Mouse (Mus musculus) C2C12 (cell line): ENCODE measurements at regions not wholly inside any gene's neighbourhood (a gene's known extent, or its start where the extent isn't known, plus 50 kb on each side); places are given as distances from the start of the nearest gene placed in this dataset.

Experiments
- CEBPB ChIP-seq: IDR thresholded peaks from one replicate; pipeline ENCODE4 v1.6.1; 2011; ENCODE audit warnings: low read depth, mild to moderate bottlenecking, control low read depth, moderate library complexity
- CTCF ChIP-seq: IDR thresholded peaks from one replicate; pipeline ENCODE4 v1.5.1; 2011; ENCODE audit not compliant: control insufficient read depth, insufficient read depth, insufficient read length
- FOSL1 ChIP-seq: IDR thresholded peaks from one replicate; pipeline ENCODE4 v1.8.0; 2011; ENCODE audit warnings: mild to moderate bottlenecking, low read length; ENCODE audit not compliant: poor library complexity, insufficient read depth, severe bottlenecking
- MAX ChIP-seq: IDR thresholded peaks from one replicate; pipeline ENCODE4 v1.6.1; 2011; ENCODE audit warnings: mild to moderate bottlenecking, control low read depth
- MYOD1 ChIP-seq: IDR thresholded peaks from one replicate; pipeline ENCODE4 v1.6.1; 2011; ENCODE audit warnings: low read depth; ENCODE audit not compliant: control insufficient read depth, insufficient read length
- MYOG ChIP-seq: IDR thresholded peaks from one replicate; pipeline ENCODE4 v1.6.1; 2011; ENCODE audit not compliant: control insufficient read depth, insufficient read length; ENCODE audit errors: extremely low read depth
- USF1 ChIP-seq: IDR thresholded peaks from one replicate; pipeline ENCODE4 v1.6.1; 2011; ENCODE audit warnings: low read depth, mild to moderate bottlenecking, control low read depth, moderate library complexity

DNA sequence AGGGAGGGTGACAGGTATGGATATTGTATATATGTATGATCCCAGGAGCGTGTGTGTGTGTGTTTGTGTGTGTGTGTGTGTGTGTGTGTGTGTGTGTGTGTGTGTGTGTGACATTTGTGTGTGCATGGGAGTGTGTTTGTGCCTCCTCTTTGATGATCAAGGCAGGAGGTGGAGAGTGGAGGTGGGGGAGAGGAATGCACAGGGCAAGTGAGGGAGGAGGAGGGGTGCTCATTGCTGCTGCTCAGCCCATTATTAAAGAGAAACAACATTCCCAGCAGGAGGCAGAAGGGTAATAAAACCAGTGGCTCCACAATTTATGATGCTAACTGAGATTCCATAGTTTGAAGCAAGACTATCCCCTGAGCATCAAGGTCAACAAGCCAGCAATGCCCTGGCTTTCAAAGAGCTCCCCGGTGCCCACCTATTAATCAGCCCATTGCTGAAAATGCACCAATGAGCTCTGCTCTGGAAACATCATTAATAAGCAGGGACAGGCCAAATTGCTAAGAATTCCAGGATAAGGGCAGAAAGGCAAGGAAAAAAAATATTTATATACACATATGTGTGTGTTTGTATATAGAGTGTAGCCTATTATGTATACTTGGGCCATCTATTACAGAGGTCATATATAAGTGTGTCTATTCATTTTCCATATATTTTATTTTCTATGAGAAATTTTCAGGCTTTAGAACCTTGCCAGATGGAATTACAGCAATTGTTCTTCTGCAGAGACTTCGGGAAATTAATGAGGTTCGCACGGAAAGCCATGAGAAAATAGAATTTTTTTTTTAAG lies 316.7 kb downstream of the Gm826 start:
- TF ChIP-seq CTCF = no peak
- TF ChIP-seq FOSL1 = no peak
- no peak for TF ChIP-seq MAX
- no peak for TF ChIP-seq MYOG
- no peak for TF ChIP-seq CEBPB
- no peak for TF ChIP-seq USF1
- no peak for TF ChIP-seq MYOD1
